Mouse (Mus musculus): ENCODE measurements around the gene Cct7. TPM values are rescaled to one million over a fixed set of nuclear protein-coding genes. Genes with fewer than 3 reads are reported as not detected.

The Cct7 gene
- polyA plus RNA-seq, 1 experiment from 2014 or later = 603 TPM

GRCm38 (mm10) chr6:85471962-85472361 lies 20.6 kb downstream of the Cct7 start:
- Histone ChIP-seq H3K4me2 (ENCODE audit: low read depth, low read length) (no peak overlapping the region), H3K27ac (ENCODE audit: low read depth, low read length) (no peak overlapping the region), H3K36me3 (ENCODE audit: control insufficient read depth, insufficient read depth, low read length) (peaks cover 37% of the 10 kb centered on the region), H3K9me3 (ENCODE audit: control insufficient read depth, low read length) (no peaks in the 10 kb centered on the region), H3K9ac (replicated peaks; ENCODE audit: low read depth, low read length) (no peak overlapping the region), H3K4me3 (ENCODE audit: low read depth, low read length) (no peak overlapping the region), H3K4me1 (ENCODE audit: control insufficient read depth, insufficient read depth, low read length) (no peaks in the 10 kb centered on the region), H3K27me3 (ENCODE audit: control insufficient read depth, insufficient read depth, low read length) (no peaks in the 10 kb centered on the region)
- 68% methylated on average over 8 of the region's 8 CpGs for WGBS
- no peak for ATAC-seq (ENCODE audit: low read depth)

- Histone ChIP-seq H3K27ac (ENCODE audit: low read depth, low read length) (no peak overlapping the region), H3K36me3 (ENCODE audit: control insufficient read depth, insufficient read depth, low read length) (peaks cover 31% of the 10 kb centered on the region), H3K27me3 (ENCODE audit: control insufficient read depth, insufficient read depth, low read length) (no peaks in the 10 kb centered on the region), H3K4me2 (ENCODE audit: low read depth, low read length) (no peak overlapping the region), H3K4me1 (ENCODE audit: control insufficient read depth, insufficient read depth, low read length) (no peaks in the 10 kb centered on the region), H3K9me3 (ENCODE audit: control insufficient read depth, low read length) (no peaks in the 10 kb centered on the region), H3K9ac (replicated peaks; ENCODE audit: low read depth, low read length) (no peak overlapping the region), H3K4me3 (ENCODE audit: low read depth, low read length) (no peak overlapping the region)
- 58% methylated on average over 5 of the region's 5 CpGs for WGBS
- no peak for ATAC-seq (ENCODE audit: low read depth)
Measured at GRCm38 (mm10) chr6:85472542-85472941, 21.2 kb downstream of the Cct7 start.

GRCm38 (mm10) chr6:85475581-85475980 lies 24.3 kb downstream of the Cct7 start:
- no peak overlapping the region for H3K4me2 ChIP-seq (ENCODE audit: low read depth, low read length)
- peaks cover 13% of the 10 kb centered on the region for H3K36me3 ChIP-seq (ENCODE audit: control insufficient read depth, insufficient read depth, low read length)
- H3K27me3 ChIP-seq (ENCODE audit: control insufficient read depth, insufficient read depth, low read length) = no peaks in the 10 kb centered on the region
- H3K9me3 ChIP-seq (ENCODE audit: control insufficient read depth, low read length) = no peaks in the 10 kb centered on the region
- no peak overlapping the region for H3K4me3 ChIP-seq (ENCODE audit: low read depth, low read length)
- WGBS = 96% methylated on average over 3 of the region's 3 CpGs
- no peak for ATAC-seq (ENCODE audit: low read depth)
- H3K27ac ChIP-seq (ENCODE audit: low read depth, low read length) = no peak overlapping the region
- no peak overlapping the region for H3K9ac ChIP-seq (replicated peaks; ENCODE audit: low read depth, low read length)
- no peaks in the 10 kb centered on the region for H3K4me1 ChIP-seq (ENCODE audit: control insufficient read depth, insufficient read depth, low read length)

GRCm38 (mm10) chr6:85477366-85477917 lies 26.1 kb downstream of the Cct7 start:
- Histone ChIP-seq H3K27ac (ENCODE audit: low read depth, low read length) (no peak overlapping the region), H3K4me2 (ENCODE audit: low read depth, low read length) (no peak overlapping the region), H3K4me1 (ENCODE audit: control insufficient read depth, insufficient read depth, low read length) (no peaks in the 10 kb centered on the region), H3K4me3 (ENCODE audit: low read depth, low read length) (no peak overlapping the region), H3K9me3 (ENCODE audit: control insufficient read depth, low read length) (no peaks in the 10 kb centered on the region), H3K36me3 (ENCODE audit: control insufficient read depth, insufficient read depth, low read length) (peaks cover 5% of the 10 kb centered on the region; the same call in 1 of the 2 replicates), H3K9ac (replicated peaks; ENCODE audit: low read depth, low read length) (no peak overlapping the region), H3K27me3 (ENCODE audit: control insufficient read depth, insufficient read depth, low read length) (no peaks in the 10 kb centered on the region)
- 41% methylated on average over 10 of the region's 10 CpGs for WGBS
- ATAC-seq (ENCODE audit: low read depth) = no peak

GRCm38 (mm10) chr6:85478416-85478815 lies 27.1 kb downstream of the Cct7 start:
- Histone ChIP-seq H3K9ac (replicated peaks; ENCODE audit: low read depth, low read length) (no peak overlapping the region), H3K27me3 (ENCODE audit: control insufficient read depth, insufficient read depth, low read length) (no peaks in the 10 kb centered on the region), H3K4me3 (ENCODE audit: low read depth, low read length) (no peak overlapping the region), H3K4me2 (ENCODE audit: low read depth, low read length) (no peak overlapping the region), H3K4me1 (ENCODE audit: control insufficient read depth, insufficient read depth, low read length) (no peaks in the 10 kb centered on the region), H3K9me3 (ENCODE audit: control insufficient read depth, low read length) (no peaks in the 10 kb centered on the region), H3K27ac (ENCODE audit: low read depth, low read length) (no peak overlapping the region), H3K36me3 (ENCODE audit: control insufficient read depth, insufficient read depth, low read length) (no peaks in the 10 kb centered on the region)
- WGBS = 46% methylated on average over 14 of the region's 14 CpGs
- ATAC-seq (ENCODE audit: low read depth) = no peak

GRCm38 (mm10) chr6:85479979-85480378 lies 28.7 kb downstream of the Cct7 start:
- Histone ChIP-seq H3K36me3 (ENCODE audit: control insufficient read depth, insufficient read depth, low read length) (no peaks in the 10 kb centered on the region), H3K9me3 (ENCODE audit: control insufficient read depth, low read length) (no peaks in the 10 kb centered on the region), H3K27ac (ENCODE audit: low read depth, low read length) (no peak overlapping the region), H3K4me3 (ENCODE audit: low read depth, low read length) (no peak overlapping the region), H3K27me3 (ENCODE audit: control insufficient read depth, insufficient read depth, low read length) (peaks cover 15% of the 10 kb centered on the region), H3K9ac (replicated peaks; ENCODE audit: low read depth, low read length) (no peak overlapping the region), H3K4me1 (ENCODE audit: control insufficient read depth, insufficient read depth, low read length) (0 out of 2 replicates have a peak, but pooled peaks cover 3% of the 10 kb centered on the region), H3K4me2 (ENCODE audit: low read depth, low read length) (no peak overlapping the region)
- no peak for ATAC-seq (ENCODE audit: low read depth)
- WGBS = 82% methylated on average over 5 of the region's 5 CpGs

GRCm38 (mm10) chr6:85480685-85481084 lies 29.4 kb downstream of the Cct7 start:
- Histone ChIP-seq H3K27ac (ENCODE audit: low read depth, low read length) (no peak overlapping the region), H3K4me2 (ENCODE audit: low read depth, low read length) (no peak overlapping the region), H3K4me1 (ENCODE audit: control insufficient read depth, insufficient read depth, low read length) (0 out of 2 replicates have a peak, but pooled peaks cover 3% of the 10 kb centered on the region), H3K9ac (replicated peaks; ENCODE audit: low read depth, low read length) (no peak overlapping the region), H3K36me3 (ENCODE audit: control insufficient read depth, insufficient read depth, low read length) (no peaks in the 10 kb centered on the region), H3K4me3 (ENCODE audit: low read depth, low read length) (no peak overlapping the region), H3K9me3 (ENCODE audit: control insufficient read depth, low read length) (no peaks in the 10 kb centered on the region), H3K27me3 (ENCODE audit: control insufficient read depth, insufficient read depth, low read length) (peaks cover 20% of the 10 kb centered on the region)
- no peak for ATAC-seq (ENCODE audit: low read depth)
- WGBS = 65% methylated on average over 16 of the region's 16 CpGs

- Histone ChIP-seq H3K9ac (replicated peaks; ENCODE audit: low read depth, low read length) (no peak overlapping the region), H3K4me2 (ENCODE audit: low read depth, low read length) (peak overlapping the region; percentile 45), H3K4me3 (ENCODE audit: low read depth, low read length) (peak overlapping the region; percentile 20), H3K27ac (ENCODE audit: low read depth, low read length) (no peak overlapping the region), H3K9me3 (ENCODE audit: control insufficient read depth, low read length) (no peaks in the 10 kb centered on the region), H3K4me1 (ENCODE audit: control insufficient read depth, insufficient read depth, low read length) (0 out of 2 replicates have a peak, but pooled peaks cover 3% of the 10 kb centered on the region), H3K27me3 (ENCODE audit: control insufficient read depth, insufficient read depth, low read length) (peaks cover 25% of the 10 kb centered on the region), H3K36me3 (ENCODE audit: control insufficient read depth, insufficient read depth, low read length) (no peaks in the 10 kb centered on the region)
- 4% methylated on average over 89 of the region's 92 CpGs for WGBS
- ATAC-seq (ENCODE audit: low read depth) = no peak
Measured at GRCm38 (mm10) chr6:85483843-85484721, 32.8 kb downstream of the Cct7 start.

GRCm38 (mm10) chr6:85485738-85486137 lies 34.4 kb downstream of the Cct7 start:
- H3K36me3 ChIP-seq (ENCODE audit: control insufficient read depth, insufficient read depth, low read length) = no peaks in the 10 kb centered on the region

More at GRCm38 (mm10) chr6:85485738-85486137, 34.4 kb downstream of the Cct7 start:
- Histone ChIP-seq H3K4me1 (ENCODE audit: control insufficient read depth, insufficient read depth, low read length) (0 out of 2 replicates have a peak, but pooled peaks cover 3% of the 10 kb centered on the region), H3K4me3 (ENCODE audit: low read depth, low read length) (no peak overlapping the region), H3K9me3 (ENCODE audit: control insufficient read depth, low read length) (no peaks in the 10 kb centered on the region), H3K9ac (replicated peaks; ENCODE audit: low read depth, low read length) (no peak overlapping the region), H3K27me3 (ENCODE audit: control insufficient read depth, insufficient read depth, low read length) (peaks cover 25% of the 10 kb centered on the region), H3K4me2 (ENCODE audit: low read depth, low read length) (no peak overlapping the region), H3K27ac (ENCODE audit: low read depth, low read length) (no peak overlapping the region)
- WGBS = 77% methylated on average over 2 of the region's 2 CpGs
- no peak for ATAC-seq (ENCODE audit: low read depth)

Data from neural tube, embryonic 14.5 days (tissue).